Mouse (Mus musculus) lung, adult 2 months (tissue): ENCODE measurements around the gene Ogfod1. TPM values are rescaled to one million over a fixed set of nuclear protein-coding genes. Genes with fewer than 3 reads are reported as not detected.

Experiments
- DNase-seq: peaks from one replicate; pipeline ENCODE4 v3.0.0; 2022
- H3K4me1 ChIP-seq: fragments of 200-500 bp; 2 replicates; pipeline ENCODE4 v1.6.1; 2011; ENCODE audit warnings: low read length; ENCODE audit not compliant: control insufficient read depth, insufficient read depth
- H3K4me3 ChIP-seq: fragments of 200-500 bp; replicated peaks from 2 replicates; pipeline ENCODE3; 2011; ENCODE audit warnings: low read depth, mild to moderate bottlenecking, control low read depth, low read length; ENCODE audit errors: extremely low read depth
- CTCF ChIP-seq: fragments of 200-500 bp; IDR thresholded peaks from 2 replicates; pipeline ENCODE4 v1.5.1; 2011; ENCODE audit warnings: mild to moderate bottlenecking, low read length, control low read depth; ENCODE audit not compliant: insufficient read depth
- POLR2A ChIP-seq: fragments of 200-500 bp; IDR thresholded peaks from 2 replicates; pipeline ENCODE4 v1.6.1; 2011; ENCODE audit warnings: low read depth, mild to moderate bottlenecking, control low read depth, low read length, borderline replicate concordance; ENCODE audit errors: extremely low read depth
- WGBS: fragments of 180-500 bp; shearing (Covaris S2); methylation state at CpG from one replicate; pipeline ENCODE4 v1.1.7; 2018; 5-methylcytosine and 5-hydroxymethylcytosine counted together
- polyA plus RNA-seq: library from polyadenylated mRNA; depleted of rRNA; stranded (reverse); fragments of >200 nt; gene quantifications from 2 replicates; pipeline ENCODE4 v1.2.3, GENCODE M21; 2012

The Ogfod1 gene
- polyA plus RNA-seq, 1 experiment = 7.5 TPM

- Histone ChIP-seq H3K4me1 (peaks cover 11% of the 10 kb centered on the region), H3K4me3 (peak overlapping the region; percentile 78)
- WGBS = 25% methylated on average over 7 of the region's 7 CpGs
- DNase-seq = no peak
- no peak for TF ChIP-seq CTCF
- TF ChIP-seq POLR2A = no peak
These were observed 23.9 kb upstream of the Ogfod1 start for GRCm38 (mm10) chr8:94013026-94013612.

DNA sequence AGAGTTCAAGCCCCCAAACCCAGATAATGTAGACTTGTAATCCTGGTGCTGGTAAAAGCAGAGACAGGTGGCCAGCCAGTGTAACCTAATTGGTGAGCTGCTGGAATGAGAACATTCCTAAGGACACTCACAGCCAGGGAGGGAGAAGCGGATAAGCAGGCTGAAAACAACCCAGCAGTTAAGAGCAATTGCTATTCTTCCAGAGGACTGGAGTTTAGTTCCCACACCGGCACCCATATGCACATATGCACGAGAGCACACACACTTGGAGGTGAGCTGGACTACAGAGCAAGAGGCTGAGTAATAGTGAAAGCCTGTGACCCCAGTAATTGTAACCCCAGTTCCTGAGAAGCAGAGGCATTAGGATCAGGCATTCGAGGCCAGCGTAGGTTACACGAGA, 13.1 kb upstream of the Ogfod1 start:
- H3K4me3 ChIP-seq = no peak overlapping the region
- TF ChIP-seq CTCF = no peak
- no peak for TF ChIP-seq POLR2A
- WGBS = 94% methylated on average over 6 of the region's 6 CpGs
- no peak for DNase-seq
- no peaks in the 10 kb centered on the region for H3K4me1 ChIP-seq

- TF ChIP-seq POLR2A = no peak
- no peak for TF ChIP-seq CTCF
- DNase-seq = no peak
- H3K4me3 ChIP-seq = no peak overlapping the region
- peaks cover 2% of the 10 kb centered on the region; the same call in 1 of the 2 replicates for H3K4me1 ChIP-seq
- WGBS = 92% methylated on average over 9 of the region's 9 CpGs
These were observed 7.3 kb upstream of the Ogfod1 start for GRCm38 (mm10) chr8:94029701-94030100.

DNA sequence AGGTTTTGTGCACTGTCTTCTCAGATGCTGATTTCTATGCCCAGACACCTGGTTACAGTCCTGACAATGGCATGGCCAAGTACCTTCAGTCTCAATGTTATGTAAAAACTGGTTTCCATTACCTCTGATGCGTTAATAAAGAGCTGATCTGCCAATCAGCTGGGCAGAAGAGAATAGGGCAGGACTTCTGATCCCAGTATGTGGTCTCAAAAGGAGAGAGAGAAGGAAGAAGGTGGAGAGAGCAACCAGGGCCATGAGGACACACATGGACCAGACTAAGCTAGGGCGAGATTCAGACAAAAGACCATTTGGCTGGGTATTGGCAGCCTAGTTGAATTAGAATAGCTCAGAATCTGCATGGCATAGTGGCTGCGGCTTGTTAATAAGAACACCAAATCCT, 3.4 kb upstream of the Ogfod1 start:
- no peak for TF ChIP-seq POLR2A
- TF ChIP-seq CTCF = no peak
- H3K4me1 ChIP-seq = peaks cover 12% of the 10 kb centered on the region
- WGBS = 92% methylated on average over 3 of the region's 3 CpGs
- no peak overlapping the region for H3K4me3 ChIP-seq
- DNase-seq = no peak

DNA sequence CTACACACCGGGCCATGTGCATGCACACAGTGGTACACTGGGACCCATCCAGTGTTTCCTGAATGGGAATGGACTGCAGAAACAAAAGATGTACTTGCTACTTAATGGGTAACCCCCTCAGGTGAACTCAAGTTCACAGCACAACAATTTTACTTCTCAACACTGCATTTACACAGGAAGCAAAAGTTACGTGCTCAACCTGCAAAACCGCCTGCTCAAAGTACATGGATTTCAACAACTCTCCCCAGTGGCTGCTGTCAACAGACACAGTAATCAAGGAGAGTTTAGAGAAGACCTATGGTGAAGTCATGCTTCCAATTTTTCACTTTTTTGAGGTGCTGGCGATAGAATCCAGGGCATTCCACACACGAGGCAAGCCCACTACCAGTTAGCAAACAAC, 1.8 kb upstream of the Ogfod1 start:
- TF ChIP-seq POLR2A (no peak), CTCF (no peak)
- Histone ChIP-seq H3K4me3 (no peak overlapping the region), H3K4me1 (peaks cover 12% of the 10 kb centered on the region)
- WGBS = 50% methylated on average over 5 of the region's 5 CpGs
- DNase-seq = no peak

- WGBS = under 1% methylated on average over 29 of the region's 32 CpGs
- Histone ChIP-seq H3K4me1 (peaks cover 12% of the 10 kb centered on the region), H3K4me3 (peak overlapping the region; percentile 77)
- DNase-seq = peak; percentile 45
These were observed 457 bp upstream of the Ogfod1 start for GRCm38 (mm10) chr8:94036541-94036940.

- DNase-seq = peak; percentile 16
- TF ChIP-seq CTCF (no peak), POLR2A (no peak)
- Histone ChIP-seq H3K4me1 (peaks cover 12% of the 10 kb centered on the region), H3K4me3 (peak overlapping the region; percentile 87)
- WGBS = 5% methylated on average over 15 of the region's 15 CpGs
These were observed 808 bp downstream of the Ogfod1 start for GRCm38 (mm10) chr8:94037806-94038205.

DNA sequence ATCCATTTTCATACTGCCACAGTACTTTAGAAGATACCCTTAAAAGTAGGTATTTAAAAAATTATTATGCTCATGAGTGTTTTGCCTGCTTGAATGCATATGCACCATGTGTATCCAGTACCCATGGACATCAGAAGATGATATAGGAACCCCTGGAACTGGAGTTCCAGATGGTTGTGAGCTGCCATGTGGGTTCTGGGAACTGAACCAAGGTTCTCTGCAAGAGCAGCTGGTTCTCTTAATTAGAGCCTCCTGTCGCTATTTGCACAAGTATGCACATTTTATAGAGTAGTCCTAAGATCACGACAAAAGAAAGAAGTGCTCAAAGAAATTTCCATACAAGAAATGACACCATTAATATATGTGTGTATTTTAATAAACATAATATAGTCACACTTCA, 10.8 kb downstream of the Ogfod1 start:
- 71% methylated on average over 2 of the region's 2 CpGs for WGBS
- no peaks in the 10 kb centered on the region for H3K4me1 ChIP-seq
- H3K4me3 ChIP-seq = no peak overlapping the region
- no peak for DNase-seq
- TF ChIP-seq POLR2A (no peak), CTCF (no peak)

DNA sequence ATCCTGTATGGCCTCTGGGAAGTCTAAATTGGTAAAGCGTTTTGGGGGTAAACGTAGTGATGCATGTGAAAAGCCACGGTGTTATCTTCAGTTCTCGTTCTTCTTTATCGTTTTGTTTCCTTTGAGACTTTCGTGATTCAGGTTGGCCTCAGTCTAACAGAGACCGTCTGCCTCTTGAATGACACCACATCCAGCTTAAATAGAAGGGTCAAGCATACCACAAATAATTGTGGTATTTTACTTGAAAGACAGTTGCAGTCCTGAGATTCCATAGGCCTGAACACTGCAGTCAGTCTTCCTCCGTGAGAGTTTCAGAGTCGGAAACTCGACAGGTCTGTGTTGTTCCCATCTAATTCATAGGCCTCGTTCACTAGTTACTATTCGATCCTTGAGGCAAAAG, 15.7 kb downstream of the Ogfod1 start:
- TF ChIP-seq POLR2A (no peak), CTCF (no peak)
- no peak overlapping the region for H3K4me3 ChIP-seq
- DNase-seq = no peak
- no peaks in the 10 kb centered on the region for H3K4me1 ChIP-seq
- WGBS = 82% methylated on average over 12 of the region's 12 CpGs

DNA sequence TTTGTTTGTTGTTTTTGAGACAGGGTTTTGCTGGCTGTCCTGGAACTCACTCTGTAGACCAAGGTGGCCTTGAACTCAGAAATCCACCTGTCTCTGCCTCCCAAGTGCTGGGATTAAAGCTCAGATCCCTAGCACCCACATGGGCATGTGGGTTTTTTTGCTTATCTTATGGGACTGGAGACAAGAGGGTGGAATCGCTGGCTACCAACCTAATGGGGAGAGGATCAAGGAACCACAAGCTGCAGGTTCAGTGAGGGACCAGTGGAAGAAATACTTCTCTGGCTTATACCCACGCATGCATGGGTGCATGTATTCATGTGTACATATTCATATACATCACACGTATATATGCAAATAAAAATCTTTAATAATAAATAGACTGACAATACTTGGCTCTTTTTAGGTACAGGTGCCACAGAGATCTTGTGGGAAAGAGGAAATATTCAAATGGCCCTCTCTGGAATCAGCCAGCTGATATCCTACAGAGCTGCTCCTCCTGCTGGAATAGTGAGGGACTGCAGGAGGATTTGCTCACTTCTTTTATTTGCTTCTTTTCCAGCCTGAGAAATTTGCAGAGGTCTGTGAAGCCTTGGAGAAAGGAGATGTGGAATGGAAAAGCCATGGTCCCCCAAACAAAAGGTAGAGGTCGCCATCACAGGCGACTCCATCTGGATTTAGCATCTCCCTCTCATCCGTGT, 20.3 kb downstream of the Ogfod1 start:
- TF ChIP-seq POLR2A = no peak
- TF ChIP-seq CTCF = peak; percentile 30; the same call in 1 of the 2 replicates
- Histone ChIP-seq H3K4me3 (no peak overlapping the region), H3K4me1 (no peaks in the 10 kb centered on the region)
- peak; percentile 37 for DNase-seq
- 66% methylated on average over 6 of the region's 6 CpGs for WGBS
